Mouse (Mus musculus): Measurements from ENCODE around the gene Lrp1.

DNA sequence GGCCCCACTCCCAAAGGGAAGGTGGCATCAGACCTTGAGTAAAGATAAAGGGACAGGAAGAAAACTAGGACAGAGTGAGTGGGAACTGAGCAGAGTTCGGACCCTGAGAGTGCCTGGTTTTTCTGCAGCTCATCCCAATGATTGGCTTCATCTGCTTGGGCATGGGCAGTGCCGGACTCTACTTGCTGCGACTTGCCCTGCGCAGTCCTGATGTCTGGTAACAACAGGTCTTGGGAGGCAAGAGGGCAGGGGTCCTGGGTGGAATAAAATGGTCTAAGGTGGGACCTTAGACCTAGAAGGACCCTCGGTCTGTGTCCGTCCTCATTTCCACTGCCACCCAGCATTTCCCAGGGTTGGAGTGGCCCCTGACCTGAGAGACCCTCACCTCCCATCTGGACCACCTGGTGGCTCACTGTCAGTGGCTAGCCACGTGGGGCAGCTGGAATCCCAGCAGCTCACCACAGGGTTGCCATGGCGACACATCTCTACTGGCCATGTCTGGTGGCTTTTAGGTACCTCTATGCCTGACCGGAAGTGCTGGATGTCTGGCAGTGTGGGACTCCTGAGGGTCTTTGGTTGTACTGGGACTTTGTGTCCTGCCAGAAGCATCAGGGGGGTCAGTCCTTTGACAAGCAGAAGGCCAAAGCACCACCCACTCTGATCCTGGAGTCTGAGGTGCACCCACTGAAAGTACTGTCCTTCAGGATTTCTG is 105.5 kb downstream of the Lrp1 start:
- TF ChIP-seq CTCF (conservative IDR thresholded peaks at IDR 0.05; ENCODE audit: low read length) (no peak), POU5F1 (IDR thresholded peaks at IDR 0.05; ENCODE audit: borderline replicate concordance, low read length) (no peak), NANOG (IDR thresholded peaks at IDR 0.05; ENCODE audit: borderline replicate concordance, low read length) (no peak)

Measured in E14TG2a.4 (cell line).